Mouse (Mus musculus): ENCODE results near the gene Wnt1.

DNA sequence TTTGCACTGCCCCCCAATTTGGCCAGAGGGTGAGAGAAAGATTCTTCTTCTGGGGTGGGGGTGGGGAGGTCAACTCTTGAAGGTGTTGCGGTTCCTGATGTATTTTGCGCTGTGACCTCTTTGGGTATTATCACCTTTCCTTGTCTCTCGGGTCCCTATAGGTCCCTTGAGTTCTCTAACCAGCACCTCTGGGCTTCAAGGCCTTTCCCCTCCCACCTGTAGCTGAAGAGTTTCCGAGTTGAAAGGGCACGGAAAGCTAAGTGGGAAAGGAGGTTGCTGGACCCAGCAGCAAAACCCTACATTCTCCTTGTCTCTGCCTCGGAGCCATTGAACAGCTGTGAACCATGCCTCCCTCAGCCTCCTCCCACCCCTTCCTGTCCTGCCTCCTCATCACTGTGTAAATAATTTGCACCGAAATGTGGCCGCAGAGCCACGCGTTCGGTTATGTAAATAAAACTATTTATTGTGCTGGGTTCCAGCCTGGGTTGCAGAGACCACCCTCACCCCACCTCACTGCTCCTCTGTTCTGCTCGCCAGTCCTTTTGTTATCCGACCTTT, 3.6 kb downstream of the Wnt1 start:
- no peak for TF ChIP-seq POLR2A (IDR thresholded peaks at IDR 0.05; ENCODE audit: borderline replicate concordance, extremely low read depth, low read depth, low read length)
- no peak for TF ChIP-seq CTCF (IDR thresholded peaks at IDR 0.05; ENCODE audit: insufficient read depth, low read length)

Data from lung, adult 2 months (tissue).